Mouse (Mus musculus) myocyte (in vitro differentiated cells): Measurements from ENCODE around the gene Pigh.

Experiments
- CEBPB ChIP-seq: IDR thresholded peaks from 2 replicates; pipeline ENCODE4 v1.6.1; 2011; ENCODE audit warnings: mild to moderate bottlenecking, moderate library complexity; ENCODE audit not compliant: poor library complexity, insufficient read depth, severe bottlenecking
- E2F4 ChIP-seq: IDR thresholded peaks from one replicate; pipeline ENCODE4 v1.6.1; 2011; ENCODE audit warnings: mild to moderate bottlenecking, control low read depth, moderate library complexity; ENCODE audit not compliant: insufficient read depth
- MAX ChIP-seq: IDR thresholded peaks from one replicate; pipeline ENCODE4 v1.6.1; 2011; ENCODE audit warnings: low read depth, mild to moderate bottlenecking, control low read depth
- MYOD1 ChIP-seq, 3 experiments: IDR thresholded peaks; one replicate each; pipeline ENCODE4 v1.6.1; 2011; ENCODE audit warnings: control low read depth in 2 of 3, low read depth in 2 of 3, mild to moderate bottlenecking in 2 of 3, moderate library complexity in 1 of 3; ENCODE audit not compliant: insufficient read length in 2 of 3, control insufficient read depth in 1 of 3
- MYOG ChIP-seq, 3 experiments: IDR thresholded peaks; one replicate each; pipeline ENCODE4 v1.6.1; 2011; ENCODE audit warnings: control low read depth in 2 of 3, low read depth in 2 of 3, mild to moderate bottlenecking in 2 of 3; ENCODE audit not compliant: insufficient read length in 2 of 3, control insufficient read depth in 1 of 3, insufficient read depth in 1 of 3
- POLR2A ChIP-seq: IDR thresholded peaks from one replicate; pipeline ENCODE4 v1.6.1; 2011; ENCODE audit warnings: low read depth, mild to moderate bottlenecking, control low read depth, moderate library complexity; ENCODE audit not compliant: insufficient read length
- POLR2AphosphoS2 ChIP-seq: IDR thresholded peaks from one replicate; pipeline ENCODE4 v1.6.1; 2011; ENCODE audit warnings: low read depth, control low read depth; ENCODE audit not compliant: insufficient read length
- REST ChIP-seq: IDR thresholded peaks from one replicate; pipeline ENCODE4 v1.6.1; 2011; ENCODE audit warnings: mild to moderate bottlenecking, control low read depth, moderate library complexity; ENCODE audit not compliant: insufficient read depth, insufficient read length
- TCF12 ChIP-seq: IDR thresholded peaks from one replicate; pipeline ENCODE4 v1.6.1; 2011; ENCODE audit warnings: mild to moderate bottlenecking, control low read depth; ENCODE audit not compliant: poor library complexity, insufficient read depth, severe bottlenecking
- USF1 ChIP-seq: IDR thresholded peaks from one replicate; pipeline ENCODE4 v1.6.1; 2011; ENCODE audit warnings: low read depth, mild to moderate bottlenecking, control low read depth, moderate library complexity

DNA sequence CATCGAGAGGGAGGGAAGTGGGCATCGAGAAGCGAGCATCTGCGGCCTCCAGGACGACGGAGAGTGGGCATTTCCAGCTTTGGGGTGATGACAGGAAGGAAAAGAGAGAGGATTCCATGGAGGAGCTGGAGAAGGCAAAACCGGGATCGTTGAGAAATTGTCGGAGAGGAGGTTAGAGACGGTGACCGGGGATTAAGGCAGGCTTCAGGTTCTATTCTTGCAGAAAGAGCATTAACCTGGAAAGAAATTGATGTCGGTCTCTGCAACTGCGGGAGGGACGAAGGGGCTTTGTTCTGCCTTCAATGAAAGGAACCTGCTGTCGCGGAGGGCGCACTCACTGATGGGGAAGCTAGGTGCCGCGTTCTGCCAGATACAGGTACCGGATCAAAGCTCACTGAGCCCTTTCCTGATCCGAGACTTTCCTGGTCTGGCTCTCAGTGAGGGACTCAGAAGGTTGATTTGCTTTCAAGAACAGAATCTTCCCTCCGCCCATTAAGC is 41.8 kb upstream of the Pigh start:
- TF ChIP-seq REST (no peak), E2F4 (no peak), POLR2A (no peak), USF1 (no peak), POLR2AphosphoS2 (no peak), MYOD1 (IDR thresholded peaks at IDR 0.05; ENCODE audit: control insufficient read depth in 1 of 3, insufficient read length in 2 of 3, low read depth in 2 of 3) (no peak), MYOG (IDR thresholded peaks at IDR 0.05; ENCODE audit: control insufficient read depth in 1 of 3, insufficient read depth in 1 of 3, insufficient read length in 2 of 3, low read depth in 2 of 3) (no peak), MAX (no peak), TCF12 (no peak), CEBPB (no peak)
